8 mouse cellular contexts compared by ENCODE assay signal in the genomic region with DNA sequence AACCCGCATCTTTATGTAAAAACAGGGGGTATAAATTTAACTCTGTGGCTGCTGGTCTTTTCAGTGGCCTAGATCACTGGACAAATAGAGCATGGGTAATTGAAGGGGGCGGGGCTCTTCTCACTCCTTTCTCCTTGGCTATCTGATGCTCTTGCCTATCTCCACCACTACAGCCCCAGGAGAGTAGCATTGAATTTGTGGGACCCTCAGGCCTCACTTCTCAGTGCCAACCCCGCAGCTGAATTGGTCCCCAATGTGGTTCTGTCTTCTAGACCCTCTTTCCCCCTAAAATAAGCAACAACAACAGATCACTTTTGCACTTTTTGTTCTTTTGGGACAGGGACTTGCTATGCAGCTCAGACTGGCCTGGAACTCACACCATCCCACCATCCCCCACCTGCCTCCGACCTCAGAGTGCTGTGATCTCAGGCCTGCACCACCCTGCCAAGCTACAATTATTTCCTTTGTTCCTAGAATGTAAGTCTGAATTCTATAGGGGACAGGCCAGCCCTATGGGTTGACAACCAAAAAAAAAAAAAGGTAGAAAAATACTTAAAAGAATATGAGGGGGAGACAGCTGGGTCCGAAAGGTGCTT. TPM values are rescaled to one million over a fixed set of nuclear protein-coding genes. Genes with fewer than 3 reads are reported as not detected.
A peak's percentile ranks its signal among the peaks of the same experiment; 100 is the strongest.
DNase-seq lines count a peak whose midpoint lies in the region; ATAC-seq lines count a peak whose summit lies in the region.

No protein-coding gene starts in this region.

- H3K4me3 ChIP-seq in lung, embryonic 15.5 days: no peak overlapping the region
- H3K4me3 ChIP-seq in liver, embryonic 12.5 days: no peak overlapping the region
- H3K4me3 ChIP-seq in stomach, embryonic 14.5 days (ENCODE audit: low read depth, low read length): no peak overlapping the region

- intact Hi-C loops in left cerebral cortex, postnatal 36 days (cut with DNase I): no loop called here

- H3K4me2 ChIP-seq in lung, embryonic 15.5 days: peak overlapping the region; percentile 42
- peak overlapping the region; percentile 24; the same call in 1 of the 2 replicates for H3K4me2 ChIP-seq in liver, embryonic 12.5 days
- H3K4me2 ChIP-seq in stomach, embryonic 14.5 days (replicated peaks; ENCODE audit: low read depth, low read length): peak overlapping the region; percentile 22; the same call in 1 of the 2 replicates

- H3K4me1 ChIP-seq in lung, embryonic 15.5 days: peaks cover 45% of the 10 kb centered on the region
- 0 out of 2 replicates have a peak, but pooled peaks cover 2% of the 10 kb centered on the region for H3K4me1 ChIP-seq in liver, embryonic 12.5 days
- peaks cover 7% of the 10 kb centered on the region; the same call in 1 of the 2 replicates for H3K4me1 ChIP-seq in stomach, embryonic 14.5 days (ENCODE audit: control insufficient read depth, insufficient read depth, low read length)

- H3K9me3 ChIP-seq in lung, embryonic 15.5 days: no peaks in the 10 kb centered on the region
- H3K9me3 ChIP-seq in liver, embryonic 12.5 days (replicated peaks): no peaks in the 10 kb centered on the region
- no peaks in the 10 kb centered on the region for H3K9me3 ChIP-seq in stomach, embryonic 14.5 days (ENCODE audit: control insufficient read depth, low read depth, low read length)

- ATAC-seq in lung, embryonic 15.5 days (ENCODE audit: borderline replicate concordance, extremely low read depth, low FRiP score, low TSS enrichment): no peak
- ATAC-seq in liver, embryonic 12.5 days: no peak
- ATAC-seq in stomach, embryonic 14.5 days (ENCODE audit: insufficient number of reproducible peaks, insufficient read depth, low FRiP score, low read depth): no peak

- peak; percentile 53 to 58 for DNase-seq in cerebellum, postnatal 10 days
- DNase-seq in cerebellum, adult 8-10 months: no peak
- no peak for DNase-seq in lung, postnatal 10 days
- DNase-seq in spleen, postnatal 10 days (ENCODE audit: low spot score in 2 of 2): no peak
- no peak for DNase-seq in left cerebral cortex, postnatal 36 days (ENCODE audit: low spot score in 2 of 2)

- 51% methylated on average over 5 of the region's 5 CpGs for WGBS in lung, embryonic 15.5 days
- 47% methylated on average over 5 of the region's 5 CpGs for WGBS in liver, embryonic 12.5 days (ENCODE audit: insufficient replicate concordance)
- WGBS in stomach, embryonic 14.5 days: 45% methylated on average over 5 of the region's 5 CpGs

- H3K27me3 ChIP-seq in lung, embryonic 15.5 days: no peaks in the 10 kb centered on the region
- no peaks in the 10 kb centered on the region for H3K27me3 ChIP-seq in liver, embryonic 12.5 days (replicated peaks)
- H3K27me3 ChIP-seq in stomach, embryonic 14.5 days (ENCODE audit: control insufficient read depth, insufficient read depth, low read length): no peaks in the 10 kb centered on the region

- peak overlapping the region; percentile 60 for H3K27ac ChIP-seq in lung, embryonic 15.5 days
- no peak overlapping the region for H3K27ac ChIP-seq in liver, embryonic 12.5 days
- no peak overlapping the region for H3K27ac ChIP-seq in stomach, embryonic 14.5 days (ENCODE audit: low read length)

- no peak overlapping the region for H3K9ac ChIP-seq in lung, embryonic 15.5 days
- H3K9ac ChIP-seq in liver, embryonic 12.5 days: no peak overlapping the region
- H3K9ac ChIP-seq in stomach, embryonic 14.5 days (replicated peaks; ENCODE audit: low read depth, low read length): 0 out of 2 replicates have a peak overlapping the region, but pooled peaks have one; percentile 3

- no peaks in the 10 kb centered on the region for H3K36me3 ChIP-seq in lung, embryonic 15.5 days
- no peaks in the 10 kb centered on the region for H3K36me3 ChIP-seq in liver, embryonic 12.5 days
- H3K36me3 ChIP-seq in stomach, embryonic 14.5 days (ENCODE audit: control insufficient read depth, insufficient read depth, low read length): no peaks in the 10 kb centered on the region

RNA-seq across cellular contexts. Expression of a gene that starts 30.2 kb away (rescaled TPM):
- 53.7 and 59.3 TPM in 2 replicates for polyA plus RNA-seq in lung, embryonic 15.5 days (2015; fragmentation: Nextera tagmentation; extraction: Ambion mirVana)
- 8.4 and 9.8 TPM in 2 replicates for polyA plus RNA-seq in liver, embryonic 12.5 days (2016; fragmentation: Nextera tagmentation; extraction: Ambion mirVana)
- polyA plus RNA-seq in stomach, embryonic 14.5 days (2014; fragmentation: Nextera tagmentation; extraction: Ambion mirVana): 101 and 103 TPM in 2 replicates
- 10 to 100 TPM; 34.8 to 41.6 TPM for total RNA-seq in left cerebral cortex, postnatal 36 days (2021)

Comparison
In these comparisons a context has a peak if more than half of its experiments do, and no peak if none do; other contexts are left out.
1. DNase-seq: peak in cerebellum, postnatal 10 days (2 of 2); none in cerebellum, adult 8-10 months (single experiment), lung, postnatal 10 days (single experiment), spleen, postnatal 10 days (0 of 2) and left cerebral cortex, postnatal 36 days (0 of 2).
2. Peak in every context shown above with its lines, with median percentiles within 50 percentile points of each other: H3K4me2 ChIP-seq.